Mouse (Mus musculus): ENCODE data around the gene Tbc1d22b.
"Not testable (repeated sequence)": the region's sequence is repeated elsewhere in the genome, so short reads cannot be mapped to it uniquely, and the experiment has no call there.

Tbc1d22b gene

DNA sequence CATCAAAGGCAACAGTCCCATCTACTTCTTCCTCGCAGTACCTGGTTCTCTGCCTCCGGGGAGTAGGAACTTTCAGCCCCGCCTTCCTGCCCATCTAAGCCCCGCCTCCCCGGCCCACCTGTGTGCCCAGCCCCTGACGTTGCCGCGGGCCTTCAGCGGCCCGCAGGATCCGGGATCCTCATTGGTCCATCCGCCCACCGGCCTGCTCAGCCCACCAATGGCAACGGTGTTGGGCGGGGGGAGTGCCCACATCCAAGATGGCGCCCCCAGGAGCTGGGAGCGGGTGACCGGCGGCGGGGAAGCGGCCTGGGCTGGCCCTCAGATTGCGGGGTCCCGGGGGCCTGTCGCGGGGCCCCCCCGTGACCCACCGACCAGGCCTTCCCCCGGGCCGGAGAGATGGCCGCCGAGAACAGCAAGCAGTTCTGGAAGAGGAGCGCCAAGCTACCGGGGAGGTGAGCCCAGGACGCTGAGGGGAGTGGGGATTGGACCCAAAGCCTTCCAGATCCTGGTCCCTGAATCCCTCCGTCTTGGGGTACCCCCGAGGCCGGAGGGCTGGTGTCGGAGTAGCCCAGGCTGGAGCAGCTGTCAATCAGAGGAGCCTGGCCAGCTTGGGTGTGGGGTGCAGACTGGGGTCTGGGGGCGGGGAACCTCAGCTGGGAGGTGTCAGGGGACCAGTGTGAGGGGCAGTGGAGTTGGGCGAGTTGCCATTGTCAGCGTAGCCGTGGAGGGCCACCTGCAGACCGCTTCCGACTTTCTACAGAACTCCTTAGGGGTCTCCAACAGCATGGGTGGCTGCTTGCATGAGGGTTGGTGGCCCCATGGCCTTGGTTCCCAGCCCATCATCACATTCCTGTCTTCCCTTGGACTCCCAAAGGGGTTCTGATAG, at the start of gene Tbc1d22b, which contains the start of gene Gm17657:
Gene Tbc1d22b (plus strand): TSS at position 243 of the 886 bp plus-strand sequence.
Gene Gm17657 (minus strand): TSS at position 96 of the 886 bp plus-strand sequence.
- DNase-seq (ENCODE audit: low read depth, low spot score): peak; percentile 98

DNA sequence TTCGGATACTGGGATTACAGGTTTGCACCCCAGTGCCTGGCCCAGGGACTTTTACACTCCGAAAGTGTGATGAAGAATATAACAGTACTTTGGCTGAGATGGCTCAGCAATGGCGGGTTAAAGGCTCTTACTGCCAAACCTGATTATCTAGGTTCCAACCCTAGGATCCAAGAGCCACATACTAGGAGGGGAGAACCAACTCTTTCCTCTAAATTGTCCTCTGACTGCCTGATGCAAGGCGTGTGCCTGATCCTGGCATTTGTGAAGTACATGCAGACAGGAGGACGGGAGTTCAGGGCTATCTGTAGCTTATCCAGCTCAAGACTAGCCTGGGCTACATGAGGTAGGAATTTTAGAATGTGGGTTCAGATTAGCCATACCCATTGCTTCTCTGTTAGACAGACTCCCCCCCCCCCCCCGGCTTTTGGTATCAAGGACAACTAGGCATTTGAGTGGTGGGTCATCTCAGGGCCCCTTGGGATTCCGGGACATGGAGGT, 49.3 kb upstream of the Tbc1d22b start:
- no peak for DNase-seq (ENCODE audit: low read depth, low spot score)

- no peak for DNase-seq (ENCODE audit: low read depth, low spot score)
These were observed 48.6 kb upstream of the Tbc1d22b start for GRCm38 (mm10) chr17:29500802-29501469.

- no peak for DNase-seq (ENCODE audit: low read depth, low spot score)
These were observed 47.4 kb upstream of the Tbc1d22b start for GRCm38 (mm10) chr17:29502005-29502668.

DNA sequence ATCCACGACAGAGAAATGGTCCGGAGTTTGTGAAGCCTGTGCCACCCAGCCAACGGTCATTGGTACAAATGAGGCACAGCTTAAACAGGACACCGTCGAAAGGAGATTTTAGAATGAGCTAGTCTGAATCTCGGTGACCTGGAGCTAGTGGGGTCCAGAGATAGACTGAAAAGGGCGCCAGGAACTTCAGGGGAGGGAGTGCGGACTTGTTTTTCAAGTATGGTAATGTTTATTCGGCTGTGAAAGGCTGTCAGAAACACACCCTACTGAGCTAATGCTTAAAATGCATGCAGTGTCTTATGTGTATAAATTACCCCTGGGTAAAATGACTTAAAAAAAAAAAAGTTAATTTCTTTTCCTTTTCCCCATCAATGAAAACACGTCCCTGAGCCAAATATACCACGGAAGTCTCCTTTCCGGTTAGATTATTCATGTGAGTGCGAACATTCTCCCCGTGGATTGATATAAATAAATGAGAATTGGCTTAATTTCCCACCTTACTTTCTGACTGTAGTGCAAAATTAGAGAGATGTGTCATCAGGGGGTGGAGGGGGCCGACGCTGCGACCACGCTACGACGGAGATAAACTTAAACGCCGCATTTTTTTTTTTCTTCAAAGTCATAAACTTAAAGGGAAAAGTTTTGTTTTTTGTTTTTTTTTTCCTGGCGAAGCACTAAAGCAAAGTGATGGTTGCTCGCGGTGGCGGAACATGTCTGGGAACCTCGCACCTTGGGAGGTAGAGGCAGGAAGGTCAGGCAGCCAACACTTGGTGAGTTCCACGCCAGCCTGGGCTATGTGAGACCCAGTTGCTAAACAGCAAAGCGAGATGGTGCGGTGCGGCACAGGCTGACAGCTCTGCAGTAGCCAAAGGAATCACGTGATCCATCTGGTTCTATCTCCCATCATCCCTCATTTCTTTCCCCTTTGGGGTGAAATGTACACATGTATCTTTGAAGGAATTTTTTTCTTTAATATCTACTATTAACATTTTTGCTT, 46.6 kb upstream of the Tbc1d22b start:
- DNase-seq (ENCODE audit: low read depth, low spot score): peak; percentile 19

- DNase-seq (ENCODE audit: low read depth, low spot score): no peak
These were observed 45.9 kb upstream of the Tbc1d22b start for GRCm38 (mm10) chr17:29503700-29504099.

DNA sequence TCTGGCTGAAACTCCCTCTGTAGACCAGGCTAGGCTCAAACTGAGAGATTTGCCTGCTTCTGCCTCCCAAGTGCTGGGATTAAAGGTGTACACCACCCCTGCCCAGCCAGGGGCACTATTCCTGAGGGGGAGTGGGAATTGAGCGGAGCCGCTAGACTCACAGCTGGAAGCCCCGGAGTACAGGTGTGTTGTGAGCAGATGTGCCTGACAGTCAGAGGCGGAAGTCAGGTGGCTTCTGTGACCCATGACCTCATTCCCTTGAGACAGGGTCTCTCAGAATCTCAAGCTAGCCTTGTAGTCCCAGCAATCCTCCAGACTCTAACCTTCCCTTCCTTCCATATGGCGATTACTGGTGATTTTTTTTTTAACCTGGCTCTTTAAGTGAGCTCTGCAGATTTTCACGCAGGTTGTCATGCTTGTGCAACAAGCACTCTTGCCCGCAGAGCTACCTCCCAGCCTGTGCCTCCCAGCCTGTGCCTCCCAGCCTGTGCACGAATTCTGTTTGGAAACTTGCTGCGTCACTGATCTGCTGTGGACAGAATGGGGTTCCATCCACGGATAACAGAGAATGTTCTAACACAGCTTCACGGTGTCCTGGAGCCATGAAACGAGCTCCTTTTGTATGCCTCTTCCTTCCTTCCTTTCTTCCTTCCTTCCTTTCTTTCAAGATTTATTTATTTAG, 40.5 kb upstream of the Tbc1d22b start:
- no peak for DNase-seq (ENCODE audit: low read depth, low spot score)

DNA sequence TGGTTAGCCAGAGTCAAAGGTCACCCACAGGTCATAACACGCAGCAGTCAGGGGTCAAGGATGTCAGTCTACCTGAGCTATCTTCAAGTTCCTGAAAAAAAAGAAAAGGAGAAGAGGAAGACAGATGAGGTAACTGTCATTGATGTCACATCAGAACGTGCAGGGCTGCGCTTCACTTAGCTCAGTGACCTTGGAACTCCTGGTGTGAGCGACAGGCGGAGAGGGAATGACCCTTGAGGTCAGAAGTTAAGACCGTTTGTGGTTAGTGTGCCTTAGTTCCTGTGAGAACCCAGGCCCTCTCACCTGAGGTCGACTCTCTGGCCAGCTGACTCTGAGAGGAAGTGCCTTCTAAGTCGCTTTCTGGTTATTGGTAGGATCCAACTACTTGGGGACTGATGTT, 38.9 kb upstream of the Tbc1d22b start:
- no peak for DNase-seq (ENCODE audit: low read depth, low spot score)

- DNase-seq (ENCODE audit: low read depth, low spot score): no peak
These were observed 36.4 kb upstream of the Tbc1d22b start for GRCm38 (mm10) chr17:29513044-29513730.

GRCm38 (mm10) chr17:29514435-29514834, 35.1 kb upstream of the Tbc1d22b start:
- peak; percentile 90 for DNase-seq (ENCODE audit: low read depth, low spot score)

GRCm38 (mm10) chr17:29518665-29519064, 30.9 kb upstream of the Tbc1d22b start:
- DNase-seq (ENCODE audit: low read depth, low spot score): not testable (repeated sequence)

DNA sequence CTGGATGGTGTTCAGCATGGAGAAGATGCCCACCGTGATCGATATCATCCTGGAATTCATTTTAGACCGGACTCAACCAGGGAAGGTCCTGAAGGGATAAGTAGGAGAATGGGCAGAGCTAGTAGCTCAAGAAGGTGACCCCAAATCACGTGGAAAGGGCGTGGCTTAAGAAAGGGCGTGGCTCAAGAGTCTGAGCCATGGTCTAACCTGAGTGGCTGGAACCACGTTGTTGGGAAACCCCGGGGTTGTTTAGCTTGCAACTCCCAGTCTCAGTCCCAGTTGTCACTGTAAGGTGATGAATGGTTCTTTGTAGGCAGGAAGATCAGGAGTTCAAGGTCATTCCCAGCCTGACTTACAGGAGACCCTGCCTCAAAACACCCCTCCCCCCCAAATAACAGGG, 29.9 kb upstream of the Tbc1d22b start:
- no peak for DNase-seq (ENCODE audit: low read depth, low spot score)

- DNase-seq (ENCODE audit: low read depth, low spot score): no peak
These were observed 24.0 kb upstream of the Tbc1d22b start for GRCm38 (mm10) chr17:29525613-29526012.

GRCm38 (mm10) chr17:29528568-29529187, 20.9 kb upstream of the Tbc1d22b start:
- DNase-seq (ENCODE audit: low read depth, low spot score): peak; percentile 20

GRCm38 (mm10) chr17:29530508-29530907, 19.1 kb upstream of the Tbc1d22b start:
- DNase-seq (ENCODE audit: low read depth, low spot score): no peak

DNA sequence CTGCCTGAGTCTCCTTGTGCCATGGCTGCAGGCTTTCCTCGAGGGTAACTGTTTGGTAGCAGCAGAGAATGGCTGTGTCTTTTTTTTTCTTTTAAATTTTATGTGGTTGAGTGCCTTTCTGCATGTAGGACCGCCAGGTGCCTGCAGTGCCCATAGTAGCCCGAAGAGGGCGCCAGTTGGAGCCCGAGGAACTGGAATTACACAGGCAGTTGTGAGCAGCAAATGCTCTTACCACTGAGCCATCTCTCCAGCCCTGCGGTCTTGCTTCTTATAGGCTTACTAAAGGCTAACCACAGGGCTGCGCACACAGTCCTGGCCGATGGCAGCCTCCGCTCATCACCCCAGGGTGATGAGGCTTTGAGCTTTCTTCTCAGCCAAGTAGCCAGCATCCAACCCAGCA, 18.3 kb upstream of the Tbc1d22b start:
- DNase-seq (ENCODE audit: low read depth, low spot score): no peak

GRCm38 (mm10) chr17:29531757-29532384, 17.7 kb upstream of the Tbc1d22b start:
- no peak for DNase-seq (ENCODE audit: low read depth, low spot score)

DNA sequence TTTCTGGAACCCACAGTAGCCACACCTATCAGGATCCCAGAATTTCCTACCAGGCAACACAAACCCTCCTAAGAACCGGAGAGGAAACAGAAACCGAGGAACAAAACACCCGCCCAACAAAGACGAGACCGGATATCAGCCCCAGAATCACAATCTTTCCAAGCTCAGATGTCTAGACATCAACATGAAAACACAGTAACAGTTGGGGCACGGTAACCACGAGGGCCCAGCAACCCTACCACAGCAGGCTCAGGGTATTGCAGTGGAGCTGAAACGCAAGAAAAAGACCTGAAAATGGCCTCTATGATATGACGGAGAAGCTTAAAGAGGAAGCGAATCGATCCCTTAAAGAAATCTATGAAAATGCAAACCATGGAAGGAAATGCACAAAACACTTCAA, 15.7 kb upstream of the Tbc1d22b start:
- DNase-seq (ENCODE audit: low read depth, low spot score): no peak

GRCm38 (mm10) chr17:29540426-29540825, 9.2 kb upstream of the Tbc1d22b start:
- no peak for DNase-seq (ENCODE audit: low read depth, low spot score)
